Mouse (Mus musculus): Measurements from ENCODE around the gene Ttll12. TPM values are rescaled to one million over a fixed set of nuclear protein-coding genes. Genes with fewer than 3 reads are reported as not detected.

Gene Ttll12
- polyA plus RNA-seq (2014; fragmentation: Nextera tagmentation; extraction: Ambion mirVana), result 37.5 and 40.3 TPM in 2 replicates

DNA sequence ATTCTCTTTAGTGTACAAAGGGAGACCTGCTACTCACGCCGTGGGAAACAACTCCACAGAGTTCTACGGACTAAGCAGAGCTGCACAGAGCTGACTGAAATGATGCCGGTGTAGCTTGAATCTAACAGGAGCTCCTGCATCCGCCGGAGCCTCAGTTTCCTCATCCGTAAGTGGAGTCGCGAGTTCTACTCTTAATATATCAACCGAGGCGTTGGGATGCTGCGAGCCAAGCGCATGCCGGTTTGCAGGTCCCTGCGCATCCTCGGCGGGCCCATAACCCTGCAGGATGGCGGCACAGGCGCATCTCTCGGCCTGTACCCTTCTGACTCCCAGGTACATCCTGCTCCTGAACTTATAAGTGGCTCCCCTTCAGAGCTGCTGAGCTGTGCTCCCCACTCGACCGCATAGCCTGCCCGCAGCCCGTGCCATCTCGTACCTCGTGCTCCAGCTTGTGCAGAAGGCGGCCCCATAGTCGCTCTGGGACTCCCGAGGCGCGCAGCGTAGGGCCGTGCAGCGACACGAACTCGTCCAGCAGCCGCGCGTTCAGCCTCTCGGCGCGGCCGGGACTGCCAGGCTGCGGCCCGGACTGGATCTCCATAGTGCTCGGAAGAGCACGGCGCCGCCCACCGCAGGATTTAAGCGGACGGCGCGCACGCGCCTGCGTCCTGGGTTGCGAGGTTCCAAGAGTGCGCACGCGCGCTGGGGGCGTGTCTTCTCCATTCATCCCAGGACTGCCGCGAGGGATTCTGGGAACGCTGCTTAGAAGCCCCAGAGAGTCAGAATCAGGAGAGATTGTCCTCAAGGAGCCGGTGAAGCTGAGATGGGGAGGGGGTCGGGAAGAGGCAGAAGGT is at the start of gene Ttll12:
Gene Ttll12 (minus strand): TSS at position 645 of the 851 bp plus-strand sequence.
- ATAC-seq (ENCODE audit: insufficient number of reproducible peaks, insufficient read depth, low FRiP score, low read depth), result peak; percentile 91
- no peaks in the 10 kb centered on the region for H3K27me3 ChIP-seq (ENCODE audit: control insufficient read depth, insufficient read depth, low read length)

GRCm38 (mm10) chr15:83642518-83642917 is 47.6 kb upstream of the Ttll12 start:
- Histone ChIP-seq H3K4me3 (ENCODE audit: low read depth, low read length) (no peak overlapping the region), H3K36me3 (ENCODE audit: control insufficient read depth, insufficient read depth, low read length) (no peaks in the 10 kb centered on the region), H3K27me3 (ENCODE audit: control insufficient read depth, insufficient read depth, low read length) (no peaks in the 10 kb centered on the region), H3K9ac (replicated peaks; ENCODE audit: low read depth, low read length) (no peak overlapping the region), H3K4me1 (ENCODE audit: control insufficient read depth, insufficient read depth, low read length) (peaks cover 8% of the 10 kb centered on the region; the same call in 1 of the 2 replicates), H3K27ac (ENCODE audit: low read length) (no peak overlapping the region), H3K4me2 (replicated peaks; ENCODE audit: low read depth, low read length) (no peak overlapping the region), H3K9me3 (ENCODE audit: control insufficient read depth, low read depth, low read length) (no peaks in the 10 kb centered on the region)
- 90% methylated on average over 6 of the region's 6 CpGs for WGBS
- no peak for ATAC-seq (ENCODE audit: insufficient number of reproducible peaks, insufficient read depth, low FRiP score, low read depth)

More for the DNA sequence above, at the start of gene Ttll12:
- Histone ChIP-seq H3K9me3 (ENCODE audit: control insufficient read depth, low read depth, low read length) (no peaks in the 10 kb centered on the region), H3K4me1 (ENCODE audit: control insufficient read depth, insufficient read depth, low read length) (peaks cover 18% of the 10 kb centered on the region), H3K36me3 (ENCODE audit: control insufficient read depth, insufficient read depth, low read length) (no peaks in the 10 kb centered on the region), H3K9ac (replicated peaks; ENCODE audit: low read depth, low read length) (peak within 1 kb of the TSS; percentile 68), H3K4me3 (ENCODE audit: low read depth, low read length) (peak within 1 kb of the TSS; percentile 74), H3K4me2 (replicated peaks; ENCODE audit: low read depth, low read length) (peak within 1 kb of the TSS; percentile 92), H3K27ac (ENCODE audit: low read length) (peak within 1 kb of the TSS; percentile 27; the same call in 1 of the 2 replicates)
- WGBS, result under 1% methylated on average over 68 of the region's 68 CpGs

- ATAC-seq (ENCODE audit: insufficient number of reproducible peaks, insufficient read depth, low FRiP score, low read depth), result no peak
- Histone ChIP-seq H3K27ac (ENCODE audit: low read length) (no peak overlapping the region), H3K4me2 (replicated peaks; ENCODE audit: low read depth, low read length) (no peak overlapping the region), H3K36me3 (ENCODE audit: control insufficient read depth, insufficient read depth, low read length) (no peaks in the 10 kb centered on the region), H3K9me3 (ENCODE audit: control insufficient read depth, low read depth, low read length) (no peaks in the 10 kb centered on the region), H3K27me3 (ENCODE audit: control insufficient read depth, insufficient read depth, low read length) (no peaks in the 10 kb centered on the region), H3K4me1 (ENCODE audit: control insufficient read depth, insufficient read depth, low read length) (peaks cover 8% of the 10 kb centered on the region; the same call in 1 of the 2 replicates), H3K4me3 (ENCODE audit: low read depth, low read length) (no peak overlapping the region), H3K9ac (replicated peaks; ENCODE audit: low read depth, low read length) (no peak overlapping the region)
- 19% methylated on average over 4 of the region's 4 CpGs for WGBS
These were observed 45.3 kb upstream of the Ttll12 start for GRCm38 (mm10) chr15:83640208-83640607.

DNA sequence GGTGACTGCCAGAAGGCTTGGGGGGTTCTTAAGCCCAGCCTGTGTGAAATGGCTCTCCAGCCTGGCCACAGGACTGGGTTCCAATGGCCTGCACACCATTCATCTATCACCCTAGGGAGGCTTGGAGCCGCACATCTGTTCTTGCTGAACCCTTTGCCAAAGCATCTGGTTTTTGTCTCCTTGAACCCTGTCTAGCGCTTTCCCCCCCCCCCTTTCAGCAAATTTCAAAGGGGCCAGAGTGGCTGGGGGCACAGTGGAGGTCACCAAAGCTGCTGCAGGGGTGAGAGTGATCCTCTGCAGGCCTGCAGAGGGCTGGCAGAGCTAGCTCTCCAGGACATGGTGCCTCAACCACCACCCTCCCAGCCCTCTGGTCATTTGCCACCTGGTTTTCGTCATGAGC is 44.2 kb upstream of the Ttll12 start:
- Histone ChIP-seq H3K36me3 (ENCODE audit: control insufficient read depth, insufficient read depth, low read length) (no peaks in the 10 kb centered on the region), H3K9ac (replicated peaks; ENCODE audit: low read depth, low read length) (no peak overlapping the region), H3K4me2 (replicated peaks; ENCODE audit: low read depth, low read length) (no peak overlapping the region), H3K9me3 (ENCODE audit: control insufficient read depth, low read depth, low read length) (no peaks in the 10 kb centered on the region), H3K4me1 (ENCODE audit: control insufficient read depth, insufficient read depth, low read length) (peaks cover 8% of the 10 kb centered on the region; the same call in 1 of the 2 replicates), H3K27ac (ENCODE audit: low read length) (0 out of 2 replicates have a peak overlapping the region, but pooled peaks have one; percentile 18), H3K4me3 (ENCODE audit: low read depth, low read length) (no peak overlapping the region), H3K27me3 (ENCODE audit: control insufficient read depth, insufficient read depth, low read length) (no peaks in the 10 kb centered on the region)
- WGBS, result 23% methylated on average over 3 of the region's 3 CpGs
- ATAC-seq (ENCODE audit: insufficient number of reproducible peaks, insufficient read depth, low FRiP score, low read depth), result peak; percentile 55; the same call in 1 of the 2 replicates

DNA sequence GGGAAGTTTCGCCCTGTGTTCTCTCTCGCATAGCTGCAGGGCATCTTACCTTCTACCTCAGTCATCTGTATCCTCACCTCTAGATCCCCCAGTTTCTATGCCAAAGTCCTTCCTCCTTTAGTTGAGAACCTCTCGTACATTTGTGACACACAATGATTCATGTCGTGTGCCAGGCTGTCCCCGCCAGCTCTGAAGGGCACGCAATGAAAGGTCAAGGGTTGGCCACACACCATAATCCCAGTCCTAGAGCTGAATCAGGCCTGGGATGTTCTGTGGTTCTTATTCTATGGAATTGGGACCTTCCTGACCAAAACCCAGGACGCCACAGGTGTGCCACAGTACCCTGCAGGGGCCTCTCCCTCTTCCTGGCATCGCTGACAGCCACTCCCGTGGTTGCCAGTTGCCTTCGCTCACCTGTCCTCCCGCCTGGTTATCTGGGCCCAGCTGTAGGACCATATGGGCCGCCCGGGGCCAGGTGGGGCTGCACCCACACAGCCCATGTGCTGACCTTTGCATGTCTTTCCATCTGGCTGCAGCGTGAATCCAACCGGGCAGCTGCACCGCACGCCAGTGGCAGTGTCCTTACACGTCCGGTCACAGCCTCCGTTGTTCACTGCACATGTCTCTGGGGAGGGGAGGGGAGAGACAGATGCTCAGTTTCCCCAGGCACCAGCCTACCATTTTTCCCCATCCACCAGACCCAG is 43.4 kb upstream of the Ttll12 start:
- ATAC-seq (ENCODE audit: insufficient number of reproducible peaks, insufficient read depth, low FRiP score, low read depth), result no peak
- Histone ChIP-seq H3K36me3 (ENCODE audit: control insufficient read depth, insufficient read depth, low read length) (no peaks in the 10 kb centered on the region), H3K27me3 (ENCODE audit: control insufficient read depth, insufficient read depth, low read length) (no peaks in the 10 kb centered on the region), H3K9ac (replicated peaks; ENCODE audit: low read depth, low read length) (no peak overlapping the region), H3K4me2 (replicated peaks; ENCODE audit: low read depth, low read length) (no peak overlapping the region), H3K4me3 (ENCODE audit: low read depth, low read length) (no peak overlapping the region), H3K4me1 (ENCODE audit: control insufficient read depth, insufficient read depth, low read length) (peaks cover 8% of the 10 kb centered on the region; the same call in 1 of the 2 replicates), H3K9me3 (ENCODE audit: control insufficient read depth, low read depth, low read length) (no peaks in the 10 kb centered on the region), H3K27ac (ENCODE audit: low read length) (0 out of 2 replicates have a peak overlapping the region, but pooled peaks have one; percentile 1)
- WGBS, result 77% methylated on average over 20 of the region's 20 CpGs

- H3K36me3 ChIP-seq (ENCODE audit: control insufficient read depth, insufficient read depth, low read length), result no peaks in the 10 kb centered on the region
- no peak overlapping the region for H3K4me3 ChIP-seq (ENCODE audit: low read depth, low read length)
- WGBS, result 42% methylated on average over 6 of the region's 6 CpGs
- peaks cover 8% of the 10 kb centered on the region; the same call in 1 of the 2 replicates for H3K4me1 ChIP-seq (ENCODE audit: control insufficient read depth, insufficient read depth, low read length)
- no peak overlapping the region for H3K9ac ChIP-seq (replicated peaks; ENCODE audit: low read depth, low read length)
- H3K9me3 ChIP-seq (ENCODE audit: control insufficient read depth, low read depth, low read length), result no peaks in the 10 kb centered on the region
- no peak overlapping the region for H3K4me2 ChIP-seq (replicated peaks; ENCODE audit: low read depth, low read length)
- no peak overlapping the region for H3K27ac ChIP-seq (ENCODE audit: low read length)
- ATAC-seq (ENCODE audit: insufficient number of reproducible peaks, insufficient read depth, low FRiP score, low read depth), result no peak
- H3K27me3 ChIP-seq (ENCODE audit: control insufficient read depth, insufficient read depth, low read length), result no peaks in the 10 kb centered on the region
These were observed 41.8 kb upstream of the Ttll12 start for GRCm38 (mm10) chr15:83636759-83637158.

GRCm38 (mm10) chr15:83635251-83635650 is 40.3 kb upstream of the Ttll12 start:
- peaks cover 8% of the 10 kb centered on the region; the same call in 1 of the 2 replicates for H3K4me1 ChIP-seq (ENCODE audit: control insufficient read depth, insufficient read depth, low read length)
- H3K4me3 ChIP-seq (ENCODE audit: low read depth, low read length), result no peak overlapping the region
- H3K4me2 ChIP-seq (replicated peaks; ENCODE audit: low read depth, low read length), result no peak overlapping the region
- WGBS, result 42% methylated on average over 3 of the region's 3 CpGs
- no peak overlapping the region for H3K27ac ChIP-seq (ENCODE audit: low read length)
- no peaks in the 10 kb centered on the region for H3K36me3 ChIP-seq (ENCODE audit: control insufficient read depth, insufficient read depth, low read length)
- no peak for ATAC-seq (ENCODE audit: insufficient number of reproducible peaks, insufficient read depth, low FRiP score, low read depth)
- H3K9me3 ChIP-seq (ENCODE audit: control insufficient read depth, low read depth, low read length), result no peaks in the 10 kb centered on the region
- H3K9ac ChIP-seq (replicated peaks; ENCODE audit: low read depth, low read length), result no peak overlapping the region
- H3K27me3 ChIP-seq (ENCODE audit: control insufficient read depth, insufficient read depth, low read length), result no peaks in the 10 kb centered on the region

DNA sequence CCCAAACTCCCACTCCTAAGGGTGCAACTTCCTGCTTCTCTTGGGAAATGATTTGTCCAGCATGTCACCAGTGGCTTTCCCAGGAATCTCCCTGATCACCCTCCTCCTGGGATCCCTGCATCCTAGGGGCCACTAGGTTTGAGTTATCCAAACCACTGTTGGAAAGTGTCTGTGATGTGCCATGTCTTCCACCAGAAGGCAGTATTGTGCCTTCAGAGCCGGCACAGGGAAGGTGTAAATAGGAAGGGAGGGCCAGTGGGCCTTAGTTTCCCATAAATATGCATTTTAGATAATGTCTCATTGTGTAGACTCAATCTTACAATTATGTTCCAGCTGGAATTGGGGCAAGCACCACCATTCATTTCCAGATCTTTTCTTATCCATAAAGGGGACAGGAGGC is 39.1 kb upstream of the Ttll12 start:
- Histone ChIP-seq H3K9ac (replicated peaks; ENCODE audit: low read depth, low read length) (no peak overlapping the region), H3K4me3 (ENCODE audit: low read depth, low read length) (no peak overlapping the region), H3K27ac (ENCODE audit: low read length) (no peak overlapping the region), H3K27me3 (ENCODE audit: control insufficient read depth, insufficient read depth, low read length) (no peaks in the 10 kb centered on the region), H3K36me3 (ENCODE audit: control insufficient read depth, insufficient read depth, low read length) (no peaks in the 10 kb centered on the region), H3K9me3 (ENCODE audit: control insufficient read depth, low read depth, low read length) (0 out of 2 replicates have a peak, but pooled peaks cover 3% of the 10 kb centered on the region), H3K4me2 (replicated peaks; ENCODE audit: low read depth, low read length) (no peak overlapping the region), H3K4me1 (ENCODE audit: control insufficient read depth, insufficient read depth, low read length) (peaks cover 8% of the 10 kb centered on the region; the same call in 1 of the 2 replicates)
- WGBS, result 10% methylated on average over 1 of the region's 1 CpGs
- no peak for ATAC-seq (ENCODE audit: insufficient number of reproducible peaks, insufficient read depth, low FRiP score, low read depth)

All from stomach, embryonic 14.5 days (tissue).